Mouse (Mus musculus): ENCODE measurements around the gene Rab7b. TPM values are rescaled to one million over a fixed set of nuclear protein-coding genes. Genes with fewer than 3 reads are reported as not detected.

The Rab7b gene
- 2.6 TPM for polyA plus RNA-seq (2014; fragmentation: Illumina TruSeq; extraction: RNeasy Lipid Tissue Mini Kit (QIAGEN cat#74804); ENCODE audit: low replicate concordance)

GRCm38 (mm10) chr1:131688475-131688874 lies at the start of gene Rab7b:
Gene Rab7b (plus strand): TSS chr1:131688695.

DNA sequence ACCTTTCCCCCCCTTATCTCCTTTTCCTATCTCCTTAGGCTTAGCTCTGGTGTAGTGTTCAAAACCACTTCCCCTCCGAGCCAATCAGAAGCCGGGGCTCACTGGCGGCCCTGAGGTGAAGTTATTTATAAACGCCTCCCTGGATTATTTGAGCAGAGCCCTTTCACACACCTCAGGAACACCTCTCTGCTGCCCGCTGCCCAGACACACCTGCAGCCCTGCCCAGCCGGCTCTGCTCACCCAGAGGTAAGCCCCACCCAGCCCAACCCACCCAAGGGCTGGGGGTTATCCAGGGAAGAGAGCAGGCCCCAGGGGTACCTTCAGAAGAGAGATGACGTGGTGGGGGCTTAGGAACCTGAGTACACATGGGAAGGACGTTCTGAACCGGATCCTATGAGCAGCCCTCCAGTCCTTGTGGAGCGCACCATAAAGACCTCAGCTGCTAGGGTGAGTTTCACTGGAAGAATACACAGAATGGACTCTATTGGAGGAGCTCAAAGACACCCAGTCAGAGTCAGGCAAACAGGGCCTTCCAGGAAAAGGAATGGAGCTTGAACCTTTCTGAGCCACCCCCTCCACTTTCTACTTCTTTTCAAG lies 55.5 kb downstream of the Rab7b start, which contains the start of gene Slc26a9:
TSS of gene Slc26a9 (plus strand) at position 155 of the 597 bp plus-strand sequence.

Other genes starting within 250 kb of the Rab7b start
- gene Srgap2, start 161.3 kb upstream of the Rab7b start, polyA plus RNA-seq (2014; fragmentation: Illumina TruSeq; extraction: RNeasy Lipid Tissue Mini Kit (QIAGEN cat#74804); ENCODE audit: low replicate concordance), result 4.3 TPM
- 1.9 TPM for gene Fam72a, start 160.8 kb upstream of the Rab7b start, polyA plus RNA-seq (2014; fragmentation: Illumina TruSeq; extraction: RNeasy Lipid Tissue Mini Kit (QIAGEN cat#74804); ENCODE audit: low replicate concordance)
- 0.11 TPM for gene Avpr1b, start 89.5 kb upstream of the Rab7b start, polyA plus RNA-seq (2014; fragmentation: Illumina TruSeq; extraction: RNeasy Lipid Tissue Mini Kit (QIAGEN cat#74804); ENCODE audit: low replicate concordance)
- 1.7 TPM for gene Ctse, start 50.4 kb upstream of the Rab7b start, polyA plus RNA-seq (2014; fragmentation: Illumina TruSeq; extraction: RNeasy Lipid Tissue Mini Kit (QIAGEN cat#74804); ENCODE audit: low replicate concordance)
- not detected for gene Slc26a9, start 55.3 kb downstream of the Rab7b start, polyA plus RNA-seq (2014; fragmentation: Illumina TruSeq; extraction: RNeasy Lipid Tissue Mini Kit (QIAGEN cat#74804); ENCODE audit: low replicate concordance)
- 33.3 TPM for gene Pm20d1, start 108.7 kb downstream of the Rab7b start, polyA plus RNA-seq (2014; fragmentation: Illumina TruSeq; extraction: RNeasy Lipid Tissue Mini Kit (QIAGEN cat#74804); ENCODE audit: low replicate concordance)
- 1.9 TPM for gene Slc41a1, start 138.8 kb downstream of the Rab7b start, polyA plus RNA-seq (2014; fragmentation: Illumina TruSeq; extraction: RNeasy Lipid Tissue Mini Kit (QIAGEN cat#74804); ENCODE audit: low replicate concordance)
- 1.6 TPM for gene Rab29, start 178.5 kb downstream of the Rab7b start, polyA plus RNA-seq (2014; fragmentation: Illumina TruSeq; extraction: RNeasy Lipid Tissue Mini Kit (QIAGEN cat#74804); ENCODE audit: low replicate concordance)
- 66.8 TPM for gene Nucks1, start 221.8 kb downstream of the Rab7b start, polyA plus RNA-seq (2014; fragmentation: Illumina TruSeq; extraction: RNeasy Lipid Tissue Mini Kit (QIAGEN cat#74804); ENCODE audit: low replicate concordance)